Mouse (Mus musculus) hindbrain, embryonic 15.5 days (tissue): Measurements from ENCODE around the gene BC004004. TPM values are rescaled to one million over a fixed set of nuclear protein-coding genes. Genes with fewer than 3 reads are reported as not detected.
"Not testable (repeated sequence)": the region's sequence is repeated elsewhere in the genome, so short reads cannot be mapped to it uniquely, and the experiment has no call there.

ENCODE experiments used
- ATAC-seq: fragments of 200-750 bp; cut with Nextera tagmentation; 2 replicates; pipeline ENCODE4 v1.8.0; 2017; ENCODE audit warnings: low read depth, moderate number of reproducible peaks, moderate TSS enrichment; ENCODE audit not compliant: low FRiP score
- H3K27ac ChIP-seq: fragments of 300-500 bp; sonication (generic); replicated peaks from 2 replicates; pipeline ENCODE4 v1.5.1; 2015; ENCODE audit warnings: mild to moderate bottlenecking, inconsistent platforms
- H3K27me3 ChIP-seq: fragments of 300-500 bp; sonication (generic); 2 replicates; pipeline ENCODE4 v1.6.1; 2015; ENCODE audit warnings: control low read depth, inconsistent platforms
- H3K36me3 ChIP-seq: fragments of 300-500 bp; sonication (generic); 2 replicates; pipeline ENCODE4 v1.6.1; 2015; ENCODE audit warnings: control low read depth, inconsistent platforms
- H3K4me1 ChIP-seq: fragments of 300-500 bp; sonication (generic); replicated peaks from 2 replicates; pipeline ENCODE4 v1.6.1; 2015; ENCODE audit warnings: control low read depth, inconsistent platforms
- H3K4me2 ChIP-seq: fragments of 300-500 bp; sonication (generic); 2 replicates; pipeline ENCODE4 v1.6.1; 2015; ENCODE audit warnings: moderate library complexity, mild to moderate bottlenecking, inconsistent platforms
- H3K4me3 ChIP-seq: fragments of 300-500 bp; sonication (generic); 2 replicates; pipeline ENCODE4 v1.5.1; 2015; ENCODE audit warnings: mild to moderate bottlenecking, inconsistent platforms
- H3K9ac ChIP-seq: fragments of 300-500 bp; sonication (generic); 2 replicates; pipeline ENCODE4 v1.6.1; 2015; ENCODE audit warnings: inconsistent platforms
- H3K9me3 ChIP-seq: fragments of 300-500 bp; sonication (generic); 2 replicates; pipeline ENCODE4 v1.6.1; 2016; ENCODE audit warnings: control low read depth, inconsistent platforms
- WGBS: fragments of 180-500 bp; shearing (Covaris S2); methylation state at CpG from one replicate; pipeline ENCODE4 v1.1.7; 2015; 5-methylcytosine and 5-hydroxymethylcytosine counted together
- polyA plus RNA-seq: library from polyadenylated mRNA; unstranded; fragments of >200 nt; fragmentation: Nextera tagmentation; extraction: Ambion mirVana; gene quantifications from 2 replicates; pipeline ENCODE4 v1.2.1, GENCODE M21; 2015

The BC004004 gene
- polyA plus RNA-seq, 1 experiment from 2014 or later: 121 TPM

- Histone ChIP-seq H3K4me3 (no peak overlapping the region), H3K27me3 (peaks cover 15% of the 10 kb centered on the region), H3K9me3 (no peaks in the 10 kb centered on the region), H3K27ac (no peak overlapping the region), H3K4me2 (no peak overlapping the region), H3K9ac (no peak overlapping the region), H3K36me3 (no peaks in the 10 kb centered on the region), H3K4me1 (peaks cover 8% of the 10 kb centered on the region; the same call in 1 of the 2 replicates)
- no peak for ATAC-seq
- WGBS: 65% methylated on average over 3 of the region's 3 CpGs
Observed at GRCm38 (mm10) chr17:29316891-29317290, 48.3 kb downstream of the BC004004 start.

GRCm38 (mm10) chr17:29317380-29317779 lies 48.8 kb downstream of the BC004004 start, which contains the start of gene Pi16:
Gene Pi16 (plus strand): TSS chr17:29317680.
- H3K4me1 ChIP-seq, H3K36me3 ChIP-seq, ATAC-seq, H3K9ac ChIP-seq, H3K4me2 ChIP-seq, H3K9me3 ChIP-seq, H3K27ac ChIP-seq, H3K4me3 ChIP-seq: not testable (repeated sequence)
- 88% methylated on average over 3 of the region's 3 CpGs for WGBS
- H3K27me3 ChIP-seq: peaks cover 20% of the 10 kb centered on the region

GRCm38 (mm10) chr17:29318731-29319250 lies 50.2 kb downstream of the BC004004 start:
- no peak overlapping the region for H3K4me2 ChIP-seq
- peaks cover 13% of the 10 kb centered on the region; the same call in 1 of the 2 replicates for H3K4me1 ChIP-seq
- no peaks in the 10 kb centered on the region for H3K36me3 ChIP-seq
- no peak overlapping the region for H3K4me3 ChIP-seq
- no peak for ATAC-seq
- H3K9ac ChIP-seq: no peak overlapping the region
- H3K27ac ChIP-seq: no peak overlapping the region
- 46% methylated on average over 6 of the region's 6 CpGs for WGBS
- H3K9me3 ChIP-seq: no peaks in the 10 kb centered on the region
- H3K27me3 ChIP-seq: peaks cover 27% of the 10 kb centered on the region

- Histone ChIP-seq H3K4me2 (no peak overlapping the region), H3K9me3 (no peaks in the 10 kb centered on the region), H3K36me3 (no peaks in the 10 kb centered on the region), H3K4me1 (peaks cover 13% of the 10 kb centered on the region; the same call in 1 of the 2 replicates), H3K27ac (no peak overlapping the region), H3K27me3 (peaks cover 27% of the 10 kb centered on the region), H3K4me3 (no peak overlapping the region), H3K9ac (no peak overlapping the region)
- 93% methylated on average over 7 of the region's 7 CpGs for WGBS
- no peak for ATAC-seq
Observed at GRCm38 (mm10) chr17:29319476-29319875, 50.9 kb downstream of the BC004004 start.

GRCm38 (mm10) chr17:29319881-29320639 lies 51.5 kb downstream of the BC004004 start:
- Histone ChIP-seq H3K27ac (no peak overlapping the region), H3K9ac (no peak overlapping the region), H3K4me2 (no peak overlapping the region), H3K9me3 (no peaks in the 10 kb centered on the region), H3K36me3 (no peaks in the 10 kb centered on the region), H3K4me1 (peaks cover 13% of the 10 kb centered on the region; the same call in 1 of the 2 replicates), H3K27me3 (peaks cover 27% of the 10 kb centered on the region), H3K4me3 (no peak overlapping the region)
- 68% methylated on average over 8 of the region's 8 CpGs for whole genome bisulfite sequencing
- no peak for ATAC-seq

GRCm38 (mm10) chr17:29321765-29322602 lies 53.4 kb downstream of the BC004004 start:
- Histone ChIP-seq H3K9ac (no peak overlapping the region), H3K27me3 (peaks cover 27% of the 10 kb centered on the region), H3K4me2 (peak overlapping the region; percentile 24; the same call in 1 of the 2 replicates), H3K9me3 (no peaks in the 10 kb centered on the region), H3K36me3 (no peaks in the 10 kb centered on the region), H3K4me1 (peaks cover 23% of the 10 kb centered on the region), H3K27ac (no peak overlapping the region), H3K4me3 (no peak overlapping the region)
- no peak for ATAC-seq
- 26% methylated on average over 41 of the region's 41 CpGs for WGBS

GRCm38 (mm10) chr17:29322603-29322962 lies 54.0 kb downstream of the BC004004 start:
- no peak for ATAC-seq
- Histone ChIP-seq H3K9ac (no peak overlapping the region), H3K4me2 (peak overlapping the region; percentile 24; the same call in 1 of the 2 replicates), H3K27ac (no peak overlapping the region), H3K9me3 (no peaks in the 10 kb centered on the region), H3K4me3 (no peak overlapping the region), H3K27me3 (peaks cover 27% of the 10 kb centered on the region), H3K36me3 (no peaks in the 10 kb centered on the region), H3K4me1 (peaks cover 29% of the 10 kb centered on the region)
- WGBS: 31% methylated on average over 18 of the region's 18 CpGs

GRCm38 (mm10) chr17:29323625-29324024 lies 55.0 kb downstream of the BC004004 start:
- H3K4me1 ChIP-seq: peaks cover 30% of the 10 kb centered on the region
- 98% methylated on average over 3 of the region's 3 CpGs for WGBS
- H3K4me2 ChIP-seq: no peak overlapping the region
- no peak overlapping the region for H3K9ac ChIP-seq
- H3K9me3 ChIP-seq: no peaks in the 10 kb centered on the region
- no peaks in the 10 kb centered on the region for H3K36me3 ChIP-seq
- H3K27ac ChIP-seq: no peak overlapping the region
- H3K27me3 ChIP-seq: peaks cover 27% of the 10 kb centered on the region
- H3K4me3 ChIP-seq: no peak overlapping the region
- no peak for ATAC-seq

GRCm38 (mm10) chr17:29325831-29326230 lies 57.2 kb downstream of the BC004004 start:
- Histone ChIP-seq H3K4me2 (peak overlapping the region; percentile 54), H3K27ac (peak overlapping the region; percentile 68; the same call in 1 of the 2 replicates), H3K4me3 (no peak overlapping the region), H3K4me1 (peaks cover 27% of the 10 kb centered on the region), H3K27me3 (peaks cover 22% of the 10 kb centered on the region), H3K9ac (no peak overlapping the region), H3K36me3 (no peaks in the 10 kb centered on the region), H3K9me3 (no peaks in the 10 kb centered on the region)
- ATAC-seq: no peak
- WGBS: 37% methylated on average over 13 of the region's 13 CpGs

GRCm38 (mm10) chr17:29326531-29327529 lies 58.2 kb downstream of the BC004004 start:
- Histone ChIP-seq H3K36me3 (peaks cover 7% of the 10 kb centered on the region), H3K9ac (peak overlapping the region; percentile 15; the same call in 1 of the 2 replicates), H3K27me3 (peaks cover 12% of the 10 kb centered on the region), H3K4me3 (peak overlapping the region; percentile 15), H3K4me2 (peak overlapping the region; percentile 54), H3K27ac (peak overlapping the region; percentile 68), H3K9me3 (no peaks in the 10 kb centered on the region), H3K4me1 (peaks cover 27% of the 10 kb centered on the region)
- 7% methylated on average over 52 of the region's 52 CpGs for WGBS
- peak; percentile 55 for ATAC-seq

GRCm38 (mm10) chr17:29327691-29328090 lies 59.1 kb downstream of the BC004004 start:
- no peak for ATAC-seq
- H3K27ac ChIP-seq: peak overlapping the region; percentile 68
- no peak overlapping the region for H3K9ac ChIP-seq
- H3K4me1 ChIP-seq: peaks cover 24% of the 10 kb centered on the region
- H3K4me3 ChIP-seq: no peak overlapping the region
- H3K9me3 ChIP-seq: no peaks in the 10 kb centered on the region
- peaks cover 16% of the 10 kb centered on the region for H3K36me3 ChIP-seq
- no peak overlapping the region for H3K4me2 ChIP-seq
- H3K27me3 ChIP-seq: peaks cover 4% of the 10 kb centered on the region; the same call in 1 of the 2 replicates
- 82% methylated on average over 9 of the region's 9 CpGs for WGBS
